Mouse (Mus musculus) intestine, embryonic 16.5 days (tissue): Measurements from ENCODE around the gene Selplg. TPM values are rescaled to one million over a fixed set of nuclear protein-coding genes. Genes with fewer than 3 reads are reported as not detected.
A peak's percentile ranks its signal among the peaks of the same experiment; 100 is the strongest.

Experiments used
- ATAC-seq: fragments of 200-750 bp; cut with Nextera tagmentation; 2 replicates; pipeline ENCODE4 v1.8.0; 2017; ENCODE audit warnings: moderate TSS enrichment, moderate library complexity
- H3K27ac ChIP-seq: fragments of 300-500 bp; sonication (generic); 2 replicates; pipeline ENCODE4 v1.5.1; 2014; ENCODE audit warnings: mild to moderate bottlenecking, low read length
- H3K27me3 ChIP-seq: fragments of 300-500 bp; sonication (generic); replicated peaks from 2 replicates; pipeline ENCODE4 v1.6.1; 2014; ENCODE audit warnings: low read length, control low read depth, mixed read lengths; ENCODE audit not compliant: control insufficient read depth, insufficient read depth
- H3K36me3 ChIP-seq: fragments of 300-500 bp; sonication (generic); 2 replicates; pipeline ENCODE4 v1.6.1; 2014; ENCODE audit warnings: low read length, control low read depth; ENCODE audit not compliant: control insufficient read depth, insufficient read depth
- H3K4me1 ChIP-seq: fragments of 300-500 bp; sonication (generic); 2 replicates; pipeline ENCODE4 v1.6.1; 2014; ENCODE audit warnings: low read length, control low read depth, mixed read lengths; ENCODE audit not compliant: control insufficient read depth, insufficient read depth
- H3K4me2 ChIP-seq: fragments of 300-500 bp; sonication (generic); 2 replicates; pipeline ENCODE4 v1.6.1; 2014; ENCODE audit warnings: low read depth, low read length, control low read depth
- H3K4me3 ChIP-seq: fragments of 300-500 bp; sonication (generic); 2 replicates; pipeline ENCODE4 v1.5.1; 2014; ENCODE audit warnings: mild to moderate bottlenecking, low read length
- H3K9ac ChIP-seq: fragments of 300-500 bp; sonication (generic); 2 replicates; pipeline ENCODE4 v1.6.1; 2014; ENCODE audit warnings: low read depth, low read length
- H3K9me3 ChIP-seq: fragments of 300-500 bp; sonication (generic); 2 replicates; pipeline ENCODE4 v1.6.1; 2016; ENCODE audit warnings: low read length, control low read depth; ENCODE audit not compliant: control insufficient read depth
- WGBS: fragments of 180-500 bp; shearing (Covaris S2); extraction: QIAGEN DNeasy Blood & Tissue Kit; methylation state at CpG from one replicate; pipeline ENCODE4 v1.1.7; 2014; 5-methylcytosine and 5-hydroxymethylcytosine counted together
- polyA plus RNA-seq: library from polyadenylated mRNA; unstranded; fragments of >200 nt; fragmentation: Nextera tagmentation; extraction: Ambion mirVana; gene quantifications from 2 replicates; pipeline ENCODE4 v1.2.1, GENCODE M21; 2015

Gene Selplg
- polyA plus RNA-seq, 1 experiment from 2014 or later = 6.8 TPM

- Histone ChIP-seq H3K9ac (no peak overlapping the region), H3K9me3 (no peaks in the 10 kb centered on the region), H3K4me3 (no peak overlapping the region), H3K27ac (no peak overlapping the region), H3K4me1 (peaks cover 6% of the 10 kb centered on the region; the same call in 1 of the 2 replicates), H3K27me3 (no peaks in the 10 kb centered on the region), H3K4me2 (no peak overlapping the region), H3K36me3 (peaks cover 46% of the 10 kb centered on the region)
- no peak for ATAC-seq
- WGBS = 85% methylated on average over 8 of the region's 8 CpGs
These were observed 13.2 kb upstream of the Selplg start for GRCm38 (mm10) chr5:113845627-113846026.

GRCm38 (mm10) chr5:113844721-113845120 lies 12.3 kb upstream of the Selplg start:
- Histone ChIP-seq H3K9me3 (no peaks in the 10 kb centered on the region), H3K4me1 (peaks cover 6% of the 10 kb centered on the region; the same call in 1 of the 2 replicates), H3K27me3 (no peaks in the 10 kb centered on the region), H3K9ac (peak overlapping the region; percentile 20; the same call in 1 of the 2 replicates), H3K36me3 (peaks cover 38% of the 10 kb centered on the region), H3K4me3 (no peak overlapping the region), H3K4me2 (no peak overlapping the region), H3K27ac (peak overlapping the region; percentile 40)
- 57% methylated on average over 7 of the region's 7 CpGs for WGBS
- ATAC-seq = peak; percentile 38; the same call in 1 of the 2 replicates

- H3K4me1 ChIP-seq = peaks cover 6% of the 10 kb centered on the region; the same call in 1 of the 2 replicates
These were observed 11.7 kb upstream of the Selplg start for GRCm38 (mm10) chr5:113844106-113844505.

GRCm38 (mm10) chr5:113842906-113843305 lies 10.5 kb upstream of the Selplg start:
- no peak for ATAC-seq
- H3K27me3 ChIP-seq = no peaks in the 10 kb centered on the region
- H3K9me3 ChIP-seq = no peaks in the 10 kb centered on the region
- no peak overlapping the region for H3K4me3 ChIP-seq
- no peak overlapping the region for H3K9ac ChIP-seq
- peaks cover 32% of the 10 kb centered on the region for H3K36me3 ChIP-seq
- H3K4me1 ChIP-seq = peaks cover 6% of the 10 kb centered on the region; the same call in 1 of the 2 replicates
- no peak overlapping the region for H3K27ac ChIP-seq
- WGBS = 91% methylated on average over 9 of the region's 9 CpGs
- no peak overlapping the region for H3K4me2 ChIP-seq

More at GRCm38 (mm10) chr5:113844106-113844505, 11.7 kb upstream of the Selplg start:
- WGBS = 72% methylated on average over 15 of the region's 15 CpGs
- Histone ChIP-seq H3K36me3 (peaks cover 32% of the 10 kb centered on the region), H3K27me3 (no peaks in the 10 kb centered on the region), H3K9me3 (no peaks in the 10 kb centered on the region), H3K4me3 (no peak overlapping the region), H3K4me2 (no peak overlapping the region), H3K27ac (peak overlapping the region; percentile 40), H3K9ac (no peak overlapping the region)
- ATAC-seq = no peak

GRCm38 (mm10) chr5:113842244-113842643 lies 9.8 kb upstream of the Selplg start:
- no peak for ATAC-seq
- no peak overlapping the region for H3K9ac ChIP-seq
- no peaks in the 10 kb centered on the region for H3K9me3 ChIP-seq
- H3K4me3 ChIP-seq = no peak overlapping the region
- H3K4me2 ChIP-seq = no peak overlapping the region
- WGBS = 84% methylated on average over 9 of the region's 9 CpGs
- peaks cover 27% of the 10 kb centered on the region for H3K36me3 ChIP-seq
- no peaks in the 10 kb centered on the region for H3K27me3 ChIP-seq
- peaks cover 6% of the 10 kb centered on the region; the same call in 1 of the 2 replicates for H3K4me1 ChIP-seq
- no peak overlapping the region for H3K27ac ChIP-seq

- Histone ChIP-seq H3K27me3 (no peaks in the 10 kb centered on the region), H3K27ac (no peak overlapping the region), H3K4me1 (peaks cover 6% of the 10 kb centered on the region; the same call in 1 of the 2 replicates), H3K9me3 (no peaks in the 10 kb centered on the region), H3K9ac (no peak overlapping the region), H3K36me3 (peaks cover 20% of the 10 kb centered on the region), H3K4me3 (no peak overlapping the region), H3K4me2 (no peak overlapping the region)
- WGBS = 59% methylated on average over 23 of the region's 23 CpGs
- ATAC-seq = no peak
These were observed 9.1 kb upstream of the Selplg start for GRCm38 (mm10) chr5:113841243-113842225.

- Histone ChIP-seq H3K27me3 (no peaks in the 10 kb centered on the region), H3K4me1 (peaks cover 6% of the 10 kb centered on the region; the same call in 1 of the 2 replicates), H3K4me3 (no peak overlapping the region), H3K9ac (no peak overlapping the region), H3K9me3 (no peaks in the 10 kb centered on the region), H3K36me3 (peaks cover 10% of the 10 kb centered on the region), H3K4me2 (no peak overlapping the region), H3K27ac (no peak overlapping the region)
- ATAC-seq = no peak
- WGBS = 85% methylated on average over 4 of the region's 4 CpGs
These were observed 8.0 kb upstream of the Selplg start for GRCm38 (mm10) chr5:113840443-113840842.

GRCm38 (mm10) chr5:113836961-113837360 lies 4.5 kb upstream of the Selplg start:
- H3K36me3 ChIP-seq = no peaks in the 10 kb centered on the region; the same call in 1 of the 2 replicates
- no peaks in the 10 kb centered on the region for H3K9me3 ChIP-seq
- peaks cover 3% of the 10 kb centered on the region; the same call in 1 of the 2 replicates for H3K4me1 ChIP-seq
- 80% methylated on average over 10 of the region's 10 CpGs for WGBS
- no peaks in the 10 kb centered on the region for H3K27me3 ChIP-seq
- ATAC-seq = no peak
- H3K27ac ChIP-seq = no peak overlapping the region
- no peak overlapping the region for H3K4me2 ChIP-seq
- no peak overlapping the region for H3K9ac ChIP-seq
- no peak overlapping the region for H3K4me3 ChIP-seq

- no peaks in the 10 kb centered on the region for H3K4me1 ChIP-seq
- H3K27ac ChIP-seq = no peak overlapping the region
- H3K27me3 ChIP-seq = no peaks in the 10 kb centered on the region
- H3K36me3 ChIP-seq = no peaks in the 10 kb centered on the region
- H3K9ac ChIP-seq = no peak overlapping the region
- H3K4me2 ChIP-seq = no peak overlapping the region
- no peaks in the 10 kb centered on the region for H3K9me3 ChIP-seq
- WGBS = 63% methylated on average over 16 of the region's 16 CpGs
- no peak for ATAC-seq
- no peak overlapping the region for H3K4me3 ChIP-seq
These were observed 988 bp upstream of the Selplg start for GRCm38 (mm10) chr5:113833316-113833947.
